11 mouse cellular contexts compared by ENCODE assay signal in genomic region chr1:156730802-156731201, GRCm38 (mm10). TPM values are rescaled to one million over a fixed set of nuclear protein-coding genes. Genes with fewer than 3 reads are reported as not detected.
DNase-seq lines count a peak whose midpoint lies in the region; ATAC-seq and TF ChIP-seq lines count a peak whose summit lies in the region.
"Had no signal": no experiment of that assay in that cellular context is flagged by ENCODE, and none has a peak within 500 bp of the region (broad histone marks: within the 10 kb centered on the region; RNA-seq: fewer than 3 reads in every experiment).

No protein-coding gene starts in this region.

- DNase-seq in left cerebral cortex, postnatal 4 days: peak; percentile 7
- no peak for DNase-seq in left cerebral cortex, postnatal 10 days (ENCODE audit: extremely low spot score in 1 of 2, low spot score in 2 of 2)
- DNase-seq in ZHBTc4 (ENCODE audit: low read depth, low spot score): peak; percentile 78
- DNase-seq in midbrain, embryonic 14.5 days: no peak
- DNase-seq: adrenal gland, postnatal 25 days; gastrocnemius, postnatal 10 days had no signal

- 75% methylated on average over 9 of the region's 9 CpGs for WGBS in small intestine, adult 2 months
- WGBS in midbrain, embryonic 14.5 days: 63% methylated on average over 9 of the region's 9 CpGs

- H3K4me1 ChIP-seq in ES-Bruce4 (ENCODE audit: control insufficient read depth, insufficient read depth, low read length): no peaks in the 10 kb centered on the region
- H3K4me1 ChIP-seq in small intestine, adult 2 months (ENCODE audit: control insufficient read depth, insufficient read depth, insufficient read length, low read length): peaks cover 30% of the 10 kb centered on the region
- no peaks in the 10 kb centered on the region for H3K4me1 ChIP-seq in midbrain, embryonic 14.5 days (ENCODE audit: control insufficient read depth, insufficient read depth, low read length)
- H3K4me1 ChIP-seq: hindbrain, embryonic 13.5 days; midbrain, embryonic 10.5 days had no signal

- no peak for TF ChIP-seq POLR2A in ES-Bruce4 (IDR thresholded peaks at IDR 0.05; ENCODE audit: insufficient read depth, low read length)
- no peak for TF ChIP-seq POLR2A in small intestine, adult 2 months (IDR thresholded peaks at IDR 0.05; ENCODE audit: low read depth, low read length)

- H3K27me3 ChIP-seq in ES-Bruce4 (ENCODE audit: control insufficient read depth, insufficient read depth, low read length, poor library complexity, severe bottlenecking): no peaks in the 10 kb centered on the region
- H3K27me3 ChIP-seq in small intestine, adult 2 months (ENCODE audit: control insufficient read depth, insufficient read depth, low read length): no peaks in the 10 kb centered on the region
- no peaks in the 10 kb centered on the region for H3K27me3 ChIP-seq in midbrain, embryonic 14.5 days (ENCODE audit: control insufficient read depth, insufficient read depth, low read length)
- H3K27me3 ChIP-seq: hindbrain, embryonic 13.5 days had no signal

- H3K27ac ChIP-seq in ES-Bruce4 (ENCODE audit: insufficient read depth, low read length): no peak overlapping the region
- no peak overlapping the region for H3K27ac ChIP-seq in small intestine, adult 2 months (ENCODE audit: insufficient read depth, low read depth, low read length)
- H3K27ac ChIP-seq in midbrain, embryonic 14.5 days (replicated peaks; ENCODE audit: low read depth, low read length): no peak overlapping the region
- H3K27ac ChIP-seq: hindbrain, embryonic 13.5 days; midbrain, embryonic 10.5 days had no signal

- H3K9ac ChIP-seq in ES-Bruce4 (ENCODE audit: low read depth, poor library complexity, severe bottlenecking): no peak overlapping the region
- H3K9ac ChIP-seq in midbrain, embryonic 14.5 days (replicated peaks; ENCODE audit: low read length): no peak overlapping the region
- H3K9ac ChIP-seq: hindbrain, embryonic 13.5 days had no signal

- H3K9me3 ChIP-seq in ES-Bruce4 (replicated peaks; ENCODE audit: control insufficient read depth, insufficient read depth, low read length, poor library complexity, severe bottlenecking): no peaks in the 10 kb centered on the region
- H3K9me3 ChIP-seq in midbrain, embryonic 14.5 days (ENCODE audit: control insufficient read depth, low read length): no peaks in the 10 kb centered on the region
- H3K9me3 ChIP-seq: hindbrain, embryonic 13.5 days; midbrain, embryonic 10.5 days had no signal

- intact Hi-C loops in left cerebral cortex, postnatal 4 days (cut with DNase I): no loop called here
- intact Hi-C loops in left cerebral cortex, postnatal 10 days (cut with DNase I): no loop called here

- H3K36me3 ChIP-seq in ES-Bruce4 (ENCODE audit: control insufficient read depth, insufficient read depth, low read length, poor library complexity, severe bottlenecking): no peaks in the 10 kb centered on the region
- H3K36me3 ChIP-seq in small intestine, adult 2 months (ENCODE audit: control insufficient read depth, insufficient read depth, low read length): no peaks in the 10 kb centered on the region
- no peaks in the 10 kb centered on the region for H3K36me3 ChIP-seq in midbrain, embryonic 14.5 days (ENCODE audit: control insufficient read depth, insufficient read depth, low read length)
- H3K36me3 ChIP-seq: hindbrain, embryonic 13.5 days; midbrain, embryonic 10.5 days had no signal

- H3K4me3 ChIP-seq in ES-Bruce4 (ENCODE audit: low read depth, low read length): no peak overlapping the region
- no peak overlapping the region for H3K4me3 ChIP-seq in small intestine, adult 2 months (ENCODE audit: low read depth, low read length)
- H3K4me3 ChIP-seq in midbrain, embryonic 14.5 days (replicated peaks; ENCODE audit: low read depth, low read length): no peak overlapping the region
- H3K4me3 ChIP-seq: hindbrain, embryonic 13.5 days; midbrain, embryonic 10.5 days had no signal

- TF ChIP-seq CTCF in ES-Bruce4 (IDR thresholded peaks at IDR 0.05; ENCODE audit: low read depth, low read length): peak; percentile 78
- TF ChIP-seq CTCF in small intestine, adult 2 months (IDR thresholded peaks at IDR 0.05; ENCODE audit: extremely low read depth, insufficient read length, insufficient replicate concordance, low read depth, low read length): peak; percentile 52; the same call in 1 of the 2 replicates

- no peak overlapping the region for H3K4me2 ChIP-seq in midbrain, embryonic 14.5 days (ENCODE audit: low read length)
- H3K4me2 ChIP-seq: hindbrain, embryonic 13.5 days had no signal

- TF ChIP-seq EP300 in ES-Bruce4 (IDR thresholded peaks at IDR 0.05; ENCODE audit: insufficient read depth, low read depth, low read length): no peak

- ATAC-seq in midbrain, embryonic 14.5 days (ENCODE audit: low FRiP score, low TSS enrichment): no peak
- ATAC-seq in activated CD4-positive, CD25-positive, alpha-beta regulatory T cell, adult 4 months: no peak

RNA-seq across cellular contexts. Expression of gene Fam20b, which starts 11.9 kb away (rescaled TPM):
- total RNA-seq in left cerebral cortex, postnatal 4 days (2021): 10 to 100 TPM; 57.3 to 58.4 TPM
- total RNA-seq in left cerebral cortex, postnatal 10 days (2021): 10 to 100 TPM; 63.2 to 65.0 TPM
- polyA plus RNA-seq in ES-Bruce4 (2011; ENCODE audit: insufficient read depth, insufficient read length, low read depth, missing spikeins): 22.1 and 23.5 TPM in 2 replicates
- polyA plus RNA-seq in small intestine, adult 2 months (2012; rRNA removed): 12.7 and 25.7 TPM in 2 replicates
- 28.2 and 34.3 TPM in 2 replicates for polyA plus RNA-seq in midbrain, embryonic 14.5 days (2014; fragmentation: Nextera tagmentation; extraction: Ambion mirVana)
- 10 to 100 TPM; 11.2 to 12.4 TPM for polyA plus RNA-seq in activated CD4-positive, CD25-positive, alpha-beta regulatory T cell, adult 4 months (2017; shearing (Covaris generic))

RNA-seq across cellular contexts. Expression of gene Tor3a, which starts 56.6 kb away (rescaled TPM):
- 1 to 10 TPM; 3.4 to 4.4 TPM for total RNA-seq in left cerebral cortex, postnatal 4 days (2021)
- 1 to 10 TPM; 4.1 to 5.0 TPM for total RNA-seq in left cerebral cortex, postnatal 10 days (2021)
- polyA plus RNA-seq in ES-Bruce4 (2011; ENCODE audit: insufficient read depth, insufficient read length, low read depth, missing spikeins): 26.9 and 27.9 TPM in 2 replicates
- 21.5 and 31.0 TPM in 2 replicates for polyA plus RNA-seq in small intestine, adult 2 months (2012; rRNA removed)
- polyA plus RNA-seq in midbrain, embryonic 14.5 days (2014; fragmentation: Nextera tagmentation; extraction: Ambion mirVana): 1.6 and 4.6 TPM in 2 replicates
- 10 to 100 TPM; 21.6 to 22.8 TPM for polyA plus RNA-seq in activated CD4-positive, CD25-positive, alpha-beta regulatory T cell, adult 4 months (2017; shearing (Covaris generic))

Comparison
In these comparisons a context has a peak if more than half of its experiments do, and no peak if none do; other contexts are left out.
1. DNase-seq: peak in left cerebral cortex, postnatal 4 days (single experiment) and ZHBTc4 (single experiment); none in left cerebral cortex, postnatal 10 days (0 of 2) and midbrain, embryonic 14.5 days (single experiment).